Mouse (Mus musculus): ENCODE measurements around the gene Inpp5d.

GRCm38 (mm10) chr1:87631584-87631983 is 11.5 kb downstream of the Inpp5d start:
- 0 out of 2 replicates have a peak, but pooled peaks have one; percentile 21 for TF ChIP-seq GATA1 (IDR thresholded peaks at IDR 0.05; ENCODE audit: low read length)
- TF ChIP-seq TAL1 (IDR thresholded peaks at IDR 0.05; ENCODE audit: low read length), result no peak

Data from erythroblast, embryonic 14.5 days (primary cell).